ENCODE assay signal across 24 mouse cellular contexts in genomic region chr6:111446228-111446627, GRCm38 (mm10).
DNase-seq lines count a peak whose midpoint lies in the region; TF ChIP-seq lines count a peak whose summit lies in the region.
"Had no signal": no experiment of that assay in that cellular context is flagged by ENCODE, and none has a peak within 500 bp of the region (broad histone marks: within the 10 kb centered on the region; RNA-seq: fewer than 3 reads in every experiment).

No protein-coding gene starts in this region.

- H3K4me1 ChIP-seq in ES-Bruce4 (ENCODE audit: control insufficient read depth, insufficient read depth, low read length) = peaks cover 6% of the 10 kb centered on the region
- peaks cover 8 to 9% of the 10 kb centered on the region in 2 experiments for H3K4me1 ChIP-seq in ES-E14 (ENCODE audit: control insufficient read depth in 2 of 2, insufficient read depth in 2 of 2, low read length in 2 of 2, poor library complexity in 1 of 2)
- H3K4me1 ChIP-seq: embryonic facial prominence, embryonic 13.5 days; embryonic facial prominence, embryonic 15.5 days had no signal

- DNase-seq in ES-E14 (ENCODE audit: low read depth, low spot score) = peak; percentile 8
- DNase-seq in ZHBTc4 (ENCODE audit: low read depth, low spot score) = peak; percentile 58
- DNase-seq in neural tube, embryonic 10.5 days (ENCODE audit: extremely low spot score, low spot score) = no peak
- no peak for DNase-seq in kidney, postnatal 25 days
- DNase-seq: adrenal gland, adult 2 months; adrenal gland, postnatal 10 days; adrenal gland, postnatal 25 days; B cell, adult 2 months; cerebellum, adult 11 months; cerebellum, adult 18-20 months; cerebellum, adult 8-10 months; cerebellum, adult 9-11 months; cerebellum, postnatal 14 days; cerebellum, postnatal 36 days; embryo, embryonic 11 days; forebrain, postnatal 0 days had no signal

- no peak for TF ChIP-seq CTCF in ES-Bruce4 (IDR thresholded peaks at IDR 0.05; ENCODE audit: low read depth, low read length)

- H3K36me3 ChIP-seq in ES-Bruce4 (ENCODE audit: control insufficient read depth, insufficient read depth, low read length, poor library complexity, severe bottlenecking) = no peaks in the 10 kb centered on the region
- no peaks in the 10 kb centered on the region for H3K36me3 ChIP-seq in ES-E14 (ENCODE audit: control insufficient read depth, insufficient read depth, low read length, poor library complexity, severe bottlenecking)
- H3K36me3 ChIP-seq: embryonic facial prominence, embryonic 13.5 days; embryonic facial prominence, embryonic 15.5 days; forebrain, embryonic 10.5 days; forebrain, embryonic 12.5 days; forebrain, embryonic 15.5 days had no signal

- H3K27me3 ChIP-seq in ES-Bruce4 (ENCODE audit: control insufficient read depth, insufficient read depth, low read length, poor library complexity, severe bottlenecking) = no peaks in the 10 kb centered on the region
- H3K27me3 ChIP-seq: CH12.LX; embryonic facial prominence, embryonic 13.5 days; embryonic facial prominence, embryonic 15.5 days; forebrain, embryonic 12.5 days; forebrain, embryonic 15.5 days had no signal

- TF ChIP-seq EP300 in ES-Bruce4 (IDR thresholded peaks at IDR 0.05; ENCODE audit: insufficient read depth, low read depth, low read length) = 0 out of 2 replicates have a peak, but pooled peaks have one; percentile 22

- H3K4me3 ChIP-seq in ES-Bruce4 (ENCODE audit: low read depth, low read length) (no peak overlapping the region), ES-E14 (ENCODE audit: insufficient read depth in 1 of 2, low read depth in 1 of 2, low read length in 2 of 2, poor library complexity in 1 of 2, severe bottlenecking in 1 of 2) (no peak overlapping the region)
- H3K4me3 ChIP-seq: embryonic facial prominence, embryonic 13.5 days; embryonic facial prominence, embryonic 15.5 days; erythroblast, embryonic 14.5 days; forebrain, embryonic 10.5 days; forebrain, embryonic 12.5 days; forebrain, embryonic 15.5 days had no signal

- H3K27ac ChIP-seq in ES-Bruce4 (ENCODE audit: insufficient read depth, low read length) = no peak overlapping the region
- H3K27ac ChIP-seq in ES-E14 (ENCODE audit: insufficient read depth, low read depth, low read length, poor library complexity, severe bottlenecking) = no peak overlapping the region; the same call in 1 of the 2 replicates
- H3K27ac ChIP-seq: embryonic facial prominence, embryonic 13.5 days; embryonic facial prominence, embryonic 15.5 days; forebrain, embryonic 10.5 days; forebrain, embryonic 12.5 days; forebrain, embryonic 15.5 days had no signal

- in situ Hi-C loops in ES-E14 (cut with MboI; ENCODE audit: low sequenced_read_pairs in 2 of 2, unreplicated experiment in 2 of 2) = no loop called here

- H3K9me3 ChIP-seq in ES-Bruce4 (replicated peaks; ENCODE audit: control insufficient read depth, insufficient read depth, low read length, poor library complexity, severe bottlenecking) (no peaks in the 10 kb centered on the region), ES-E14 (ENCODE audit: control insufficient read depth, insufficient read depth, low read depth, low read length) (no peaks in the 10 kb centered on the region)
- H3K9me3 ChIP-seq: embryonic facial prominence, embryonic 13.5 days; embryonic facial prominence, embryonic 15.5 days; forebrain, embryonic 10.5 days; forebrain, embryonic 12.5 days; forebrain, embryonic 15.5 days had no signal

- no peak for TF ChIP-seq POLR2A in ES-Bruce4 (IDR thresholded peaks at IDR 0.05; ENCODE audit: insufficient read depth, low read length)

- H3K9ac ChIP-seq in ES-Bruce4 (ENCODE audit: low read depth, poor library complexity, severe bottlenecking) (no peak overlapping the region), ES-E14 (ENCODE audit: insufficient read depth, low read depth, low read length, poor library complexity, severe bottlenecking) (no peak overlapping the region)
- H3K9ac ChIP-seq: embryonic facial prominence, embryonic 13.5 days; embryonic facial prominence, embryonic 15.5 days; forebrain, embryonic 12.5 days; forebrain, embryonic 15.5 days; forebrain, postnatal 0 days had no signal

TF ChIP-seq in ES-E14, 5 proteins besides CTCF, POLR2A, EP300 and RAD21:
- no peak for TF ChIP-seq ZC3H11A (IDR thresholded peaks at IDR 0.05; ENCODE audit: borderline replicate concordance, low read depth, low read length)
- no peak for TF ChIP-seq MAFK (IDR thresholded peaks at IDR 0.05; ENCODE audit: insufficient read depth, low read depth, low read length)
- TF ChIP-seq ZNF384 (IDR thresholded peaks at IDR 0.05; ENCODE audit: low read depth, low read length) = no peak
- TF ChIP-seq HCFC1 (IDR thresholded peaks at IDR 0.05; ENCODE audit: borderline replicate concordance, insufficient read depth, low read length) = no peak
- TF ChIP-seq CHD2 (IDR thresholded peaks at IDR 0.05; ENCODE audit: low read depth, low read length) = no peak

Comparison
In these comparisons a context has a peak if more than half of its experiments do, and no peak if none do; other contexts are left out.
1. DNase-seq: peak in ES-E14 (single experiment) and ZHBTc4 (single experiment); none in neural tube, embryonic 10.5 days (single experiment) and kidney, postnatal 25 days (0 of 2).